ENCODE assay signal across 7 mouse cellular contexts in the genomic region with DNA sequence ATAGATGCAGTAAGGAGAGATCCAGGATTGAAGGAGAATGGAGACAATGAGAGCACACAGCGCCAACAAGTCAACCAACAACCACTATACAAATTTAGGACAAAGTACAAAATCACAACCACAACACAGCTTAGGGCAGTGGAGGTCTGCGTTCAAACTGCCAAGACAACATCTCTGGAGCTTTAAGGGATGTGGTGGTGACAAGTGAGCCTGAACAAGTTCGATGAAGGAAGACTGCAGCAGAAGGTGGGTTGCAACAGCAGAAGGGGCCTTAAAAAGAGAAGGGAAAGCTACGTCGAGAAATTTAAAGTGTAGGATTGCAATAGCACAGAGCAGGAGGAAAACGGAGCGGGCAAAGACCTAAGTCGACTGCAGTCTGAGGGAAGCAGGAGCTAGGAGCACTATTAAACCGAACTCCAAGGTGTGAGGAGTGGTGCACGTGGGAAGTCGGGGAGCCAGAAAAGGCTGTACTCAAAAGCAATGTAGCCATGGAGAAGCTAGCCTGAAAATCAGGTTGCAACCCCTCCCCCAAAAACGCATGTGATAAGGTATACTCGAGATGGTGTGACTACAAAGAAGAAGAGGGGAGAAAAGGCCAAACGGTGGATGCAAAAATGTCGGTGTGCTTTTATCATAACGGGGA. TPM values are rescaled to one million over a fixed set of nuclear protein-coding genes. Genes with fewer than 3 reads are reported as not detected.
A peak's percentile ranks its signal among the peaks of the same experiment; 100 is the strongest.
DNase-seq lines count a peak whose midpoint lies in the region; ATAC-seq and TF ChIP-seq lines count a peak whose summit lies in the region.

No protein-coding gene starts in this region.

- no peaks in the 10 kb centered on the region for H3K9me3 ChIP-seq in G1E (replicated peaks)
- H3K9me3 ChIP-seq in embryonic facial prominence, embryonic 14.5 days (ENCODE audit: control insufficient read depth, low read length) = no peaks in the 10 kb centered on the region
- H3K9me3 ChIP-seq in hindbrain, embryonic 16.5 days (ENCODE audit: control insufficient read depth, low read length) = no peaks in the 10 kb centered on the region

- WGBS in embryonic facial prominence, embryonic 14.5 days = 3% methylated on average over 16 of the region's 16 CpGs
- 1% methylated on average over 16 of the region's 16 CpGs for WGBS in hindbrain, embryonic 16.5 days

- peaks cover 40% of the 10 kb centered on the region for H3K4me1 ChIP-seq in G1E (ENCODE audit: insufficient read depth, low read depth, low read length)
- H3K4me1 ChIP-seq in embryonic facial prominence, embryonic 14.5 days (ENCODE audit: control insufficient read depth, insufficient read depth, low read length) = peaks cover 19% of the 10 kb centered on the region
- H3K4me1 ChIP-seq in hindbrain, embryonic 16.5 days (ENCODE audit: control insufficient read depth, insufficient read depth, low read depth, low read length) = peaks cover 21% of the 10 kb centered on the region

- H3K27me3 ChIP-seq in C2C12 (ENCODE audit: control insufficient read depth, insufficient read depth, insufficient read length) = no peaks in the 10 kb centered on the region
- peaks cover 2% of the 10 kb centered on the region; the same call in 1 of the 2 replicates for H3K27me3 ChIP-seq in G1E (ENCODE audit: insufficient read depth, low read length)
- 0 out of 2 replicates have a peak, but pooled peaks cover 3% of the 10 kb centered on the region for H3K27me3 ChIP-seq in embryonic facial prominence, embryonic 14.5 days (replicated peaks; ENCODE audit: control insufficient read depth, insufficient read depth, low read length)
- H3K27me3 ChIP-seq in hindbrain, embryonic 16.5 days (replicated peaks; ENCODE audit: control insufficient read depth, insufficient read depth, low read length) = no peaks in the 10 kb centered on the region

- ATAC-seq in G1E (ENCODE audit: extremely low read depth, insufficient number of reproducible peaks, low FRiP score, poor library complexity, severe bottlenecking) = no peak
- ATAC-seq in embryonic facial prominence, embryonic 14.5 days (ENCODE audit: low read depth) = no peak
- no peak for ATAC-seq in hindbrain, embryonic 16.5 days
- 0 out of 2 replicates have a peak, but pooled peaks have one; percentile 2 for ATAC-seq in monocyte, adult 5-6 weeks (replicated peaks; ENCODE audit: insufficient number of reproducible peaks, low FRiP score, low TSS enrichment, poor library complexity, severe bottlenecking)

- H3K27ac ChIP-seq in embryonic facial prominence, embryonic 14.5 days (replicated peaks; ENCODE audit: low read depth, low read length) = peak overlapping the region; percentile 89; the same call in 1 of the 2 replicates
- peak overlapping the region; percentile 94 for H3K27ac ChIP-seq in hindbrain, embryonic 16.5 days (ENCODE audit: low read depth, low read length)

- peak overlapping the region; percentile 89 for H3K9ac ChIP-seq in embryonic facial prominence, embryonic 14.5 days (ENCODE audit: low read depth, low read length)
- H3K9ac ChIP-seq in hindbrain, embryonic 16.5 days (ENCODE audit: low read depth, low read length) = peak overlapping the region; percentile 96

- no peak for TF ChIP-seq CTCF in C2C12 (IDR thresholded peaks at IDR 0.05; ENCODE audit: control insufficient read depth, insufficient read depth, insufficient read length)
- TF ChIP-seq CTCF in G1E (IDR thresholded peaks at IDR 0.05; ENCODE audit: low read depth, low read length) = no peak

- no peak for DNase-seq in G1E (ENCODE audit: low spot score)
- peak; percentile 34 for DNase-seq in embryonic facial prominence, embryonic 14.5 days (ENCODE audit: low spot score)
- DNase-seq in left cerebral cortex, postnatal 25 days (ENCODE audit: low spot score in 2 of 2) = peak; percentile 40 to 42
- peak; percentile 30 for DNase-seq in yolk sac, embryonic 10.5 days (ENCODE audit: low spot score)

- H3K4me3 ChIP-seq in C2C12 (ENCODE audit: insufficient read depth, poor library complexity, severe bottlenecking) = peak overlapping the region; percentile 73
- H3K4me3 ChIP-seq in G1E (ENCODE audit: low read depth, low read length) = peak overlapping the region; percentile 87
- peak overlapping the region; percentile 91 for H3K4me3 ChIP-seq in embryonic facial prominence, embryonic 14.5 days (ENCODE audit: low read depth, low read length)
- peak overlapping the region; percentile 78 for H3K4me3 ChIP-seq in hindbrain, embryonic 16.5 days (ENCODE audit: low read length)

- peaks cover 60% of the 10 kb centered on the region for H3K79me2 ChIP-seq in C2C12 (ENCODE audit: control insufficient read depth, insufficient read depth)

- peak overlapping the region; percentile 70 for H3ac ChIP-seq in C2C12 (ENCODE audit: control insufficient read depth, insufficient read length, low read depth)

- intact Hi-C loops in left cerebral cortex, postnatal 25 days (cut with DNase I) = loop anchor here (5.0 kb wide), 1 partner anchor 124 kb away; no protein-coding TSS in a partner anchor

- peaks cover 34% of the 10 kb centered on the region for H3K79me3 ChIP-seq in C2C12 (ENCODE audit: low read depth)

- H3K36me3 ChIP-seq in C2C12 (ENCODE audit: control insufficient read depth, insufficient read depth) (peaks cover 4% of the 10 kb centered on the region), G1E (replicated peaks) (peaks cover 22% of the 10 kb centered on the region)
- no peaks in the 10 kb centered on the region for H3K36me3 ChIP-seq in embryonic facial prominence, embryonic 14.5 days (ENCODE audit: control insufficient read depth, insufficient read depth, low read length)
- H3K36me3 ChIP-seq in hindbrain, embryonic 16.5 days (ENCODE audit: control insufficient read depth, insufficient read depth, low read length) = no peaks in the 10 kb centered on the region

- H3K4me2 ChIP-seq in embryonic facial prominence, embryonic 14.5 days (ENCODE audit: low read depth, low read length) = peak overlapping the region; percentile 84
- H3K4me2 ChIP-seq in hindbrain, embryonic 16.5 days (ENCODE audit: low read length) = peak overlapping the region; percentile 86

TF ChIP-seq in C2C12, 6 proteins besides CTCF, POLR2A, EP300 and RAD21:
- TF ChIP-seq MYOD1 (IDR thresholded peaks at IDR 0.05; ENCODE audit: control insufficient read depth, insufficient read length, low read depth) = no peak
- no peak for TF ChIP-seq MYOG (IDR thresholded peaks at IDR 0.05; ENCODE audit: control insufficient read depth, extremely low read depth, insufficient read length)
- no peak for TF ChIP-seq FOSL1 (IDR thresholded peaks at IDR 0.05; ENCODE audit: insufficient read depth, low read length, poor library complexity, severe bottlenecking)

RNA-seq across cellular contexts. Expression of gene Snx27, which starts 1.3 kb away (rescaled TPM):
- polyA plus RNA-seq in C2C12 (2012; fragmentation: generic; extraction: Trizol) (14.9 TPM), G1E (2012) (10.5 and 10.9 TPM in 2 replicates)
- total RNA-seq in G1E (2014; fragmentation: Nextera tagmentation) (38.8 and 42.0 TPM in 2 replicates), G1E (2017) (23.2 and 26.9 TPM in 2 replicates)
- polyA plus RNA-seq in embryonic facial prominence, embryonic 14.5 days (2014; fragmentation: Nextera tagmentation; extraction: Ambion mirVana) = 33.6 and 33.9 TPM in 2 replicates
- polyA plus RNA-seq in hindbrain, embryonic 16.5 days (2015; fragmentation: Nextera tagmentation; extraction: Ambion mirVana) = 94.7 and 95.0 TPM in 2 replicates
- 10 to 100 TPM; 95.8 to 98.3 TPM for total RNA-seq in left cerebral cortex, postnatal 25 days (2021)
- 28.7 to 47.9 TPM (median 47.5 TPM) in 3 replicates for total RNA-seq in monocyte, adult 5-6 weeks (2017)
